Mouse (Mus musculus) cortical plate, adult 2 months (tissue): Measurements from ENCODE around the gene Tead1. TPM values are rescaled to one million over a fixed set of nuclear protein-coding genes. Genes with fewer than 3 reads are reported as not detected.

Experiments
- H3K27ac ChIP-seq: fragments of 200-500 bp; 2 replicates; pipeline ENCODE4 v1.5.1; 2012; ENCODE audit warnings: low read length, control low read depth, inconsistent platforms; ENCODE audit not compliant: insufficient read depth
- H3K4me1 ChIP-seq: fragments of 200-500 bp; 2 replicates; pipeline ENCODE4 v1.6.1; 2011; ENCODE audit warnings: low read length; ENCODE audit not compliant: control insufficient read depth, insufficient read depth
- H3K4me3 ChIP-seq: fragments of 200-500 bp; 2 replicates; pipeline ENCODE4 v1.5.1; 2011; ENCODE audit warnings: mild to moderate bottlenecking, low read length, control low read depth; ENCODE audit not compliant: insufficient read depth
- CTCF ChIP-seq: fragments of 200-500 bp; IDR thresholded peaks from 2 replicates; pipeline ENCODE4 v1.5.1; 2011; ENCODE audit warnings: mild to moderate bottlenecking, control low read depth, low read length; ENCODE audit not compliant: insufficient read depth; ENCODE audit errors: extremely low read depth
- POLR2A ChIP-seq: fragments of 200-500 bp; IDR thresholded peaks from 2 replicates; pipeline ENCODE4 v1.6.1; 2011; ENCODE audit warnings: mild to moderate bottlenecking, low read length, control low read depth; ENCODE audit not compliant: insufficient read depth; ENCODE audit errors: extremely low read depth
- polyA plus RNA-seq: library from polyadenylated mRNA; depleted of rRNA; stranded (reverse); fragments of >200 nt; gene quantifications from 2 replicates; pipeline ENCODE4 v1.2.3, GENCODE M21; 2012

Gene Tead1
- polyA plus RNA-seq, 1 experiment: 6.4 TPM

DNA sequence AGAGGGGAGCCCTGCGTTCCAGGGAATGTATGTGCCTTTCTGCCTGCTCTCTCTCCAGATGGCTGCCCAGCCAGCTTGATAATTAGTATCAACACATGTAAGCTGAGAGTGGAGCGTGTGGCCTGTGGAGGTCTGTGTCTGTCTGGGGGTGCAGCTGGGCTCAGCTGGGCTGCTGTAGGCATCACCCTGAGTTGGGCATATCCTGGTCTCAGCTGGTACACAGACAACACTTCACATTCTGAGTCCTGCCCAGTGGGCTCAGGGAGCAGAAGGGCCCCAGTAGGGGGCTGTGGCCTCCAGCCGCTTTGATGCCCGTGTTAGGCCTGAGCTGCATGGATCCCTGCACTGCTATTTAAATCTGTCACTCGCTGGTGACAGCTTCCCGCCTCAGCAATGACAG is 100.5 kb downstream of the Tead1 start:
- Histone ChIP-seq H3K27ac (no peak overlapping the region), H3K4me3 (no peak overlapping the region), H3K4me1 (no peaks in the 10 kb centered on the region)
- TF ChIP-seq POLR2A (no peak), CTCF (no peak)

DNA sequence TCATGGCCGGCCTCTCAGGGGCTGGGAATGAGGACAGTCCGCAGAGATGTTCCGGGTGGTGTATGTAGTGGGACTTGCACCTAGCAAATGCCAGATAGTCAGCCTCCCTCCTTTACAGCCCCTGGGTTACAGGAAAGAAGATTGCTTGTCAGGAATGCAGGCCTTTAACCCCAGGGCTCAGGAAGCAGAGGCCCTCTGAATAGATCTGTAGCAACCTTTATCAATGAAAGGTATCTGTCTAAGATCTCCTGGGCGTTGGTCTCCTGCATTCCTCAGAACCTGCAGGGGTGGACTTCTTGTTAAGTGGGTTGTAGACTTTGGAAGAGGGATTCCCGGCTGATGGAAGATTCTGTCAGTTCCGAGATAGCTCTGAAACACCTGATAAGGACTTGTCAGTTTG is 101.8 kb downstream of the Tead1 start:
- Histone ChIP-seq H3K4me3 (no peak overlapping the region), H3K27ac (no peak overlapping the region), H3K4me1 (no peaks in the 10 kb centered on the region)
- TF ChIP-seq POLR2A (no peak), CTCF (no peak)

DNA sequence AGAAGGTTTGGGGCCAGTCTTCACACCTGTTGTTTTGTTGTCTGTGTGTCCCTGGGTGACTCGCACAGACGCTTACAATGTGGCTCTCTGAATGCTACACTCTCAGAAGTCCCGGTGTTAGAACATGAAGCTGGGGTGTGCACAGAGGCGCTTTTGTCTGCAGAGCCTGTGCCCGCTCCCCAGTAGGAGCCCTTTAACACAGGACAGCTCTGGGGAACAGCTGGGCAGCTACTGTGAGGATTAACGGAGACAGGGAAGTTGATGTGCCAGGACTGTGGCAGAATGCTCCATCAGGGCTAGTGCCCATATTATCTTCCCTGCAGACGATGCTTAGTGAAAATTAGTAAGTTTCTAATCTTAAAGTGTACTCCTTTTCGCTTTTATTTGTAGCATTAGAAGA is 102.9 kb downstream of the Tead1 start:
- Histone ChIP-seq H3K4me3 (no peak overlapping the region), H3K4me1 (0 out of 2 replicates have a peak, but pooled peaks cover 1% of the 10 kb centered on the region), H3K27ac (no peak overlapping the region)
- TF ChIP-seq POLR2A: no peak
- no peak for TF ChIP-seq CTCF

DNA sequence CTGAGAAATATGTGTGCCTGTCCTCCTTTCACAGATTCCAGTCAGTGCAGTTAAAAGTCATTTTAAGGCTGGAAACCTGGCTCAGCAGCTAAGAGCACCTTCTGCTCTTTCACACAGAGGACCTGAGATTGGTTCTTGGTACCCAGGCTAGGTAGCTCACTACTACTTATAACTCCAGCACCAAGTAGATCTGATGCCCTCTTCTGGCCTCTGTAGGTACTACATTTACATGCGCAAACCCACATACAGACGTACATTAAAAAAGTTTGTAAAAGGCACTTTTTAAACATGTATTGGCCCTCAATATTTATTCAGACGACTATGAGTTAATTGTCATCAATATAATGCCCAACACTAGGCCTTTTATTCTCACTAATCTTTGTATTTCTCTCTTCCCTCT is 105.2 kb downstream of the Tead1 start:
- 0 out of 2 replicates have a peak, but pooled peaks cover 1% of the 10 kb centered on the region for H3K4me1 ChIP-seq
- no peak overlapping the region for H3K27ac ChIP-seq
- TF ChIP-seq POLR2A (no peak), CTCF (no peak)
- H3K4me3 ChIP-seq: no peak overlapping the region

DNA sequence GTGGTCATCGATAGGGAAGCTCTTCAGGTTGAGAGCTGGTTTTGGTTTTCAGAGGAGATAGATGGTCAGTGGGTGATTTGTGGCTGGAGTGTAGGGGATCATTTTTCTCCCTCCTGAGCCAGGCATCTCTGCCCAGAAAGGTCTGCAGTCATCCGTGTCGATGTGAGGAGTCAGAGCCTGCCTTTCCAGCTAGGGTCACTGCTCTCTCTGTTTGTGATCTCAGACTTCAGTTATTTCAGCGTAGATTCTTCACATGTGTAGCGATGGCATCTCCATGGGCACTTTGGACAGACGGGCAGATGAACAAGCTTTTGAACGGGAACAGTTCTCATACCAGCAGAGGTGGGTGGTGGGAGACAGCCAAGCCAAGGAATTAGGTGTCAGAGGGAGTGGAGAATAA is 106.2 kb downstream of the Tead1 start:
- no peak overlapping the region for H3K4me3 ChIP-seq
- H3K4me1 ChIP-seq: 0 out of 2 replicates have a peak, but pooled peaks cover 1% of the 10 kb centered on the region
- H3K27ac ChIP-seq: no peak overlapping the region
- TF ChIP-seq POLR2A: no peak
- TF ChIP-seq CTCF: no peak

DNA sequence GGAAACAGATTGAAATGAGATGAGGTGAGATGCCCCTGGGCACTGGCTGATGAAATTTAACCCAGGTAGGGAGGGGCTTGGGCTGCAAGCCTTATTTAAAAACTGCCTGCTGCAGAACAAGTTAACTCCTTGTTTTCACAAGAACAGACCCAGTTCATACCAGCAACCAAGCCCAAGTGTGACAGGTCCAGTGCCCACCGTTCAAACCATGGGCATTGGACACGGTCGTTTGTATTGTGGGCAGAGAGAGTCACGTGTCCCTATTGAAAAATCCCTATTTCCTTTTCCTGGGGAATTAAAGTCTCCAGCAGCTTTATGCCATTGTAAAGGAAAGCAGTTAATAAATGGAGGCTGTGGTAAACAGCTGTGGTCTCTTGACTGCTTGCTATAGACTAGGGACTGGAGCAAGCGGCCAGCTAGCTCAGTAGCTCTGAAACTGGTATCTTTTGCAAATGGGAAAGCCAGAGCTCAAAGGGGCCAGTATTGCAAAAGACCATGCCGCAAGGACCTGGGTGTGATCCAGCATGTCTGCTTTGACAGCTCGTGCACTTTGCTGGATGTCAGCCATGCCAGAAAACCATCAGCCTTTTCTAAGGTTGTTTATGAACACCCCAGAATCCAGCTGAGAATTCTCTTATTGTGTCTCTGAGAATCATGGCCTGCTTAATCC is 107.6 kb downstream of the Tead1 start:
- TF ChIP-seq CTCF (no peak), POLR2A (no peak)
- Histone ChIP-seq H3K27ac (no peak overlapping the region), H3K4me3 (no peak overlapping the region), H3K4me1 (0 out of 2 replicates have a peak, but pooled peaks cover 1% of the 10 kb centered on the region)

DNA sequence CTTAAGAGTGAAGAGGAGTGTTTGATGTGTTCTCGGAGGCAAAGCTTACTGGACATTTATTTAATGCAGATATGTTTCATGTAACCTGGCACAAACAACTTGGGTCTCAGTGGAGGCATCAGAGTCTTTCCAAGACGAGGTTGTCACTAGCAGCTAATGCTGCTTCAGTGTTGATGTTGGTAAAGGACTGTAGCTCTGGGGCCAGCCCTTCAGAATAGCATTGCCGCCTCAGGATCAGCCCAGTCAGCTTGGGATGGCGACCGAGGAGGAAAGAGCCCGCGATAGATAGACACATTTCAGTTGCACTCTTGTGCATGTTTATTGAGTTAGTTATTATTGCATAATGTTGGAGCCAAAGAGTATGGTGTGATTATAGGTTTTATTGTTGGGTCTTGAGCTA is 108.2 kb downstream of the Tead1 start:
- Histone ChIP-seq H3K4me3 (no peak overlapping the region), H3K4me1 (0 out of 2 replicates have a peak, but pooled peaks cover 1% of the 10 kb centered on the region), H3K27ac (no peak overlapping the region)
- TF ChIP-seq POLR2A (no peak), CTCF (no peak)

DNA sequence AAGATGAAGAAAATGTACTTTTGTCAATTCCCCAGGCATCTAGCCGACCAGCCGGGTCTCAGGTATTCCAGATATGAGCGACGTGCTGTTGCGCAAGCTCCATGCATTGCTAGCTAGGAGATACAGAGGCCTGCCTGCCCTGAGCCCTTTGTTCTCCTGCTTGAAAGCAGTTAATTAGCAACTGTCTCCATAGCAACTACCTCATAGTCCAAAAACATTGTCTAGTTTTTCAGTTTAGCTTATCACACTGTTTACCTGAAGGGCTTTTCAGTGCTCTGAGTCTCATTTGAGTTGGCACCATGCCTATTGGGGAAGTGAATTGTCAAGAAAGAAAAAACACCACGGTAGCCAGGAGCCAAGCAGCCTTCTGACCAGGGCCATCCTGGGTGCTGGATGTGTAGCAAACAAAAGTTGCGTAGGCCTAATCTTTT is 109.2 kb downstream of the Tead1 start:
- TF ChIP-seq CTCF: no peak
- TF ChIP-seq POLR2A: no peak

DNA sequence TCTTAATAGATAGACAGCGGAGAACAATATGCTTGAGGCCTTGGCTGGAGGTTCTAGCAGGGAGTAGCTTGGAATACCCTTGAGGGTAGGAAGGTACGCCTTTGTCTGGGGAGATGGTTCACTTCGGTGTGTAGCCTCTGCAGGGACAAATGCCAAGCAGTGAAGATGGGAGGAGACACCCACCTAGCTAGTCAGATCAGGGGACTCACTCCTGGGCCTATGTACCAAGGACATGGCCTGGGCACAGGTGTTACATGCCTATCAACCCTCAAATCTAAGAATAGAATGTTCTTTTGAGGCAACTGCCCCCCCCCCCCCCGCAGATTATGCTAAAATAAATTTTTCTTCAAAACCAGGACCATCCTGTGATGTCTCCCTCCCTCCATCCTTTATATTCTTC is 110.6 kb downstream of the Tead1 start:
- Histone ChIP-seq H3K27ac (no peak overlapping the region), H3K4me3 (no peak overlapping the region), H3K4me1 (peaks cover 6% of the 10 kb centered on the region; the same call in 1 of the 2 replicates)
- no peak for TF ChIP-seq POLR2A
- no peak for TF ChIP-seq CTCF

More for the DNA sequence above, 109.2 kb downstream of the Tead1 start:
- Histone ChIP-seq H3K27ac (no peak overlapping the region), H3K4me3 (no peak overlapping the region), H3K4me1 (peaks cover 6% of the 10 kb centered on the region; the same call in 1 of the 2 replicates)

DNA sequence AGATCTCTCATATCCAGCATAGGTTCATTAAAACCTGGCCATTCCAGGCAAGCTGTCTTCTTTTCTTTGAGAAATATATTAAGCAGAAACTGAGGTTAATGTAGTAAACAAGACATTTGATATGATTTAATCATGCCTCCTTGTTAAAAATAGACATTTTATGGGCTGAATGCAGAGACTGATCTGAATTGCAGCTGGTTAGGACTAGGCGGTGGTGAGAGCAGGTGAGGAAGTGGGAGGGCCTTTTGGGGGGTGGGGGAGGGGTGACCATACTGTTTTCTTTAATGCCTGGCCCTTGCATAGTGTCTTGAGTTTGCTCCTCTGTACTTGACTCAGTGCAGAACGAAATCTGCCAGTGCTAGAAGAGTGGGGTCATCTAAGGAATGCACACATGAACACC is 111.2 kb downstream of the Tead1 start:
- TF ChIP-seq POLR2A (no peak), CTCF (no peak)
- H3K4me1 ChIP-seq: peaks cover 6% of the 10 kb centered on the region; the same call in 1 of the 2 replicates
- no peak overlapping the region for H3K27ac ChIP-seq
- H3K4me3 ChIP-seq: no peak overlapping the region
